Mouse (Mus musculus) embryo, embryonic 11 days (tissue): Measurements from ENCODE around the gene Ttll6.

Experiments used
- DNase-seq: peaks from one replicate; pipeline ENCODE4 v3.0.0-alpha.2; 2015

The Ttll6 gene

DNA sequence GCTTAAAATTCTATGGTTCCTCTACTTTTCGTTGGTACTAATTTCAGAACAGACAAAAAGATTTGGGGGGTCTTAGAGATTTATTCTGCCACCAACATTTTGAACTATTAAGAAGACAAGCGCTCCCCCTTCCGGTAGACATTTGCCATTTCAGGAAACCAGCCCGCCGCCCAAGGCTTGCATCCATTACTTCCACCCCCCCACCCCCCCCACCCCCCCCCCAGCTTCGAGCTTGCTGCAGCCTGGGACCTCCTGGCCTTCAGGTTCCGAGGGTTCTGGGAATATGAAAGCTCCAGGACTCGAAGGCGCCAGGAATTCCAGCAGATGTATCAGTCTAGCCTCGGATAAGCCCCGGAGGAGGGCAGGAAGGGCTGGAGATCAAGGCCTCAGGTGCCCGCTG is 65.1 kb downstream of the Ttll6 start:
- DNase-seq: peak; percentile 78

DNA sequence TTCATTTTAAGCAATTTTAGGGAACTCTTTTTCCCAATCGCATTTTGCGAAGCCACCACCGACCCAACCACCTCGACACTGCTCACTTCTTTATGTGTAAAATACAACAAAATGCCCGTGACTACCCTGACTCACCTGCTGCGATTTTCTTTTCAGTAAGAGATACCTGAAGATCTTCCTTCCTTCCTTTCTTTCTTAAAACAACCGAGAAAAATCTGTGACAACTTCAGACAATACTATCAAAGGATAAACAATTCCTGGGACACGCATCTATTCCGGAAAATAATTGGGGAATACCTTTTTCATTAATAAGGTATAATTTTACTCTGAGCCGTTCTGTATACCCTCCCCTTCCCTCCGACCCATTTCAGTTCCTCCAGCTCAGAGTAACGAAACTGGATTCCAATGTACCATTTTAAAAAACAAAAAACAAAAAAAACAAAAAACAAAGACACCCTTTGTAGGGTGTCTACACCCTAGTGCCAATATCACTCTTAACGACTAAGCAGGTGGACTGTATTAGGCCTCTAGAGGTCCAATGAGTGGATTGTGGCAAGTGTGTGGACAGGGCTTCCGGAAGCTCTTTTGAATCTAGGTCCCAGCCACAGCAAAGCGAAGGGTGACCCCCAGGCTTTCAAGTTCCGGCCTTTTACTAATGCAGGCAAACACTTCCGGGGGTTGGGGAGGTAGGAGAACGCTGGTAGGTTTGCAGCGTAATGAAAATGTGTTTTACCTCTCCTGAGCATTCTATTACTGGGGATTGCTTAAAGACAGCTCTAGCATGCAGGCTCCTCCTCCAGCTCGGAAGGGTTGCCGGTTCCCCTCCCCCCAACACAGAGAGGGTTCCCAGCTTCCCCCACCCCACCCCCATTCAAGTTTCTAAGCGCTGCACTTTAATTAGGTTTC is 65.8 kb downstream of the Ttll6 start:
- DNase-seq: no peak

DNA sequence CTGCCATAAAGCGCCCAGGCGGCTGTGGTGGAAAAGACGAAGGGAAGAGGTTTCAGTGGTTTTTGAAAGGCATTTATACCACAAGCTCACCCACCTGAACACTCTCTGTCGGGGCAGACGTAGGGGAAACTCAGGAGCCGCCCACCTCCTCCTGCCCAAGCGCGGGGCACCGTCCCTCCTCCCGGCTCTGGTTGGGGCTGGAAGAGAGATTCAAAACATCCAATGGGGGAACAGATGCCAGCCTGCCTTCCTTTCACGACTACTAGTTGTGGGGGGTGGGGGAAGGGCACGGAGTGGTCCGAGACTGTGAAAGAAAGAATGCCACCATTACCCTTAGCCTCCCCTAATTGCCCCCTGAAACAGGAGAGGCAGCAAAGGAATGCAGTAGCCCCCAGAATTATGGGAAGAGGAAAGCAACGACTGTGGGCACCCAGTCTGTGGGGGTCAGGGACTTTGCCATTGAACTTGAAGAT is 66.6 kb downstream of the Ttll6 start:
- no peak for DNase-seq

GRCm38 (mm10) chr11:96201741-96202140 is 68.2 kb downstream of the Ttll6 start:
- no peak for DNase-seq

GRCm38 (mm10) chr11:96202401-96203081 is 69.0 kb downstream of the Ttll6 start:
- DNase-seq: no peak

DNA sequence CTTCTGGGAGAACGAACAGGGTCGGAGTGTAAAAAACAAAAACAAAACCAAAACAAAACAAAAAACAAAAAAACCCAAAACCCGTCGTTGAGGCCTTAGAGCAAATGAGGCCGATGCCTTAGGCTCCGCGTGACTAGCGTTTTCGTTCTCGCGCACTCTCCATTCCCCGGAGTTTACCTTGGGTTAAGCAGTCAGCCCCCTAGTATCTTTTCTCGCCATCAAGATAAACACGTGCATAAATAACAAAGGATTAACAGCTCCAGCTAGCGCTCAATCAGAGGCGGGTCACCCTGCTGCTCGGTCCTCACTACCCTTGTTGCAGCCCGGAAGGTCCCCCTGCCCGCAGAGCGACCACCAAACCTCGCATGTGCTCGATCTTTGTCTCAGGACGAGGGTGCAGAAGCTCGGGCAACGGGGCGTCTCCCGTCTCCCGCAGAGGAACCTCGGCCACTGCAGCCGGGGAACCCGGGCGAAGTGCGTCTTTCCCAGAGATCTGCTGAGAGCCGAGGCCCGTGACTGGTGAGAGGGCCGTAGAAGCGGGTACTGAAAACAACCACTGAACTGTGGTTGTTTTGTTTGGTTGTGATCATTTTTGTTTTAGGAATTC is 69.7 kb downstream of the Ttll6 start:
- no peak for DNase-seq

GRCm38 (mm10) chr11:96203789-96204186 is 70.2 kb downstream of the Ttll6 start:
- no peak for DNase-seq

DNA sequence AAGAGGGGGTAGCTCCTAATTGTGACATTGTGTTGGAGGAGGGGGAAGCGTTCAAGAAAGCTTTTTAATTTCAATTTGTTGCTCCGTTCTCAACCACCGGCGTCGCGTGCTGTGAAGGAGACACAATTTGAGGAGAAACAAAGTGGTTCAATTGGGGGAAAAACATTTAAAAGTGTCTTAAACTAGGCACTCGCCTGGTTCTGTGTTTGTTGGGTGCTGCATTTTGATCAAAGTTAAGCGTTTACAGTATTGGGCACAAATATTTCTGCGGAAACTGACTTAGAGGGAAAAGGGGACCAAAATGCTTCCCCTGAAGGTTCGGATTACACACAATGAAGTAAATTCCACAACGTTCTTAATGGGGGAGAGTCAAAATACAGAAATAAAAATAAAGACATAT is 70.8 kb downstream of the Ttll6 start:
- no peak for DNase-seq

- DNase-seq: no peak
These were observed 72.0 kb downstream of the Ttll6 start for GRCm38 (mm10) chr11:96205426-96206131.
